Mouse (Mus musculus): ENCODE data around the gene Slco1c1. TPM values are rescaled to one million over a fixed set of nuclear protein-coding genes. Genes with fewer than 3 reads are reported as not detected.

The Slco1c1 gene
- not detected in 4 replicates for total RNA-seq (2023; ENCODE audit: inconsistent age)

GRCm38 (mm10) chr6:141523747-141524640 lies at the start of gene Slco1c1:
TSS of gene Slco1c1 (plus strand) at chr6:141524368.

Other genes starting within 250 kb of the Slco1c1 start
- gene Slco1b2, start 105.2 kb downstream of the Slco1c1 start, total RNA-seq (2023; ENCODE audit: inconsistent age): not detected in 4 replicates
- gene Gm5724, start 249.4 kb downstream of the Slco1c1 start, total RNA-seq (2023; ENCODE audit: inconsistent age): not detected in 4 replicates